Mouse (Mus musculus) limb, embryonic 11.5 days (tissue): Measurements from ENCODE around the gene Hnrnpl. TPM values are rescaled to one million over a fixed set of nuclear protein-coding genes. Genes with fewer than 3 reads are reported as not detected.

Source experiments
- ATAC-seq: fragments of 200-750 bp; cut with Nextera tagmentation; 2 replicates; pipeline ENCODE4 v1.8.0; 2017; ENCODE audit warnings: low read depth; ENCODE audit not compliant: insufficient number of reproducible peaks, low FRiP score, low TSS enrichment
- DNase-seq: peaks from one replicate; pipeline ENCODE4 v3.0.0-alpha.2; 2015; ENCODE audit warnings: low spot score
- H3K27ac ChIP-seq: fragments of 300-500 bp; sonication (generic); replicated peaks from 2 replicates; pipeline ENCODE4 v1.5.1; 2014; ENCODE audit warnings: low read depth, mild to moderate bottlenecking, low read length
- H3K27me3 ChIP-seq: fragments of 300-500 bp; sonication (generic); 2 replicates; pipeline ENCODE4 v1.6.1; 2014; ENCODE audit warnings: mild to moderate bottlenecking, low read length, mixed read lengths; ENCODE audit not compliant: control insufficient read depth, insufficient read depth
- H3K36me3 ChIP-seq: fragments of 300-500 bp; sonication (generic); 2 replicates; pipeline ENCODE4 v1.6.1; 2014; ENCODE audit warnings: mild to moderate bottlenecking, low read length, moderate library complexity, mixed read lengths; ENCODE audit not compliant: control insufficient read depth, insufficient read depth
- H3K4me1 ChIP-seq: fragments of 300-500 bp; sonication (generic); 2 replicates; pipeline ENCODE4 v1.6.1; 2014; ENCODE audit warnings: low read length, mixed read lengths; ENCODE audit not compliant: control insufficient read depth, insufficient read depth
- H3K4me2 ChIP-seq: fragments of 300-500 bp; sonication (generic); 2 replicates; pipeline ENCODE4 v1.6.1; 2014; ENCODE audit warnings: low read depth, mild to moderate bottlenecking, moderate library complexity; ENCODE audit not compliant: severe bottlenecking
- H3K4me3 ChIP-seq: fragments of 300-500 bp; sonication (generic); 2 replicates; pipeline ENCODE4 v1.5.1; 2014; ENCODE audit warnings: low read depth, low read length
- H3K9ac ChIP-seq: fragments of 300-500 bp; sonication (generic); 2 replicates; pipeline ENCODE4 v1.6.1; 2014; ENCODE audit warnings: mild to moderate bottlenecking, low read length
- H3K9me3 ChIP-seq: fragments of 300-500 bp; sonication (generic); 2 replicates; pipeline ENCODE4 v1.6.1; 2016; ENCODE audit warnings: low read length; ENCODE audit not compliant: control insufficient read depth
- WGBS: fragments of 180-500 bp; shearing (Covaris S2); extraction: QIAGEN DNeasy Blood & Tissue Kit; methylation state at CpG from one replicate; pipeline ENCODE4 v1.1.7; 2014; 5-methylcytosine and 5-hydroxymethylcytosine counted together
- polyA plus RNA-seq: library from polyadenylated mRNA; unstranded; fragments of >200 nt; fragmentation: Nextera tagmentation; extraction: Ambion mirVana; gene quantifications from 2 replicates; pipeline ENCODE4 v1.2.1, GENCODE M21; 2014

The Hnrnpl gene
- polyA plus RNA-seq, 1 experiment from 2014 or later, result 362 TPM

DNA sequence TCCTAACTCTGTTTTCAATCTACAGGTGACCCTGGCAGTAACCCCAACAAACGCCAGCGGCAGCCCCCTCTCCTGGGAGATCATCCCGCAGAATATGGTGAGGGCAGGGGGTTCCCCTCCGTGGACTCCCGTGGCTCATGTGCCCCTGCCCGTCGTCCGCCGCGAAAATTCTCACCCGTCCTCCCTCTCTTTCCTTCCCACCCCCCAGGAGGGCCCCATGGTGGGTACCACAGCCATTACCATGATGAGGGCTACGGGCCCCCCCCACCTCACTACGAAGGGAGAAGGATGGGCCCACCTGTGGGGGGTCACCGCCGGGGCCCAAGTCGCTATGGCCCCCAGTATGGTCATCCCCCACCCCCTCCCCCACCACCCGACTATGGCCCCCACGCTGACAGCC, 10.1 kb downstream of the Hnrnpl start:
- WGBS, result 85% methylated on average over 18 of the region's 18 CpGs
- Histone ChIP-seq H3K27me3 (no peaks in the 10 kb centered on the region), H3K4me1 (peaks cover 3% of the 10 kb centered on the region; the same call in 1 of the 2 replicates), H3K9me3 (no peaks in the 10 kb centered on the region), H3K4me2 (no peak overlapping the region), H3K36me3 (peaks cover 75% of the 10 kb centered on the region), H3K27ac (no peak overlapping the region), H3K9ac (peak overlapping the region; percentile 17; the same call in 1 of the 2 replicates), H3K4me3 (no peak overlapping the region)
- ATAC-seq (no peak), DNase-seq (no peak)

DNA sequence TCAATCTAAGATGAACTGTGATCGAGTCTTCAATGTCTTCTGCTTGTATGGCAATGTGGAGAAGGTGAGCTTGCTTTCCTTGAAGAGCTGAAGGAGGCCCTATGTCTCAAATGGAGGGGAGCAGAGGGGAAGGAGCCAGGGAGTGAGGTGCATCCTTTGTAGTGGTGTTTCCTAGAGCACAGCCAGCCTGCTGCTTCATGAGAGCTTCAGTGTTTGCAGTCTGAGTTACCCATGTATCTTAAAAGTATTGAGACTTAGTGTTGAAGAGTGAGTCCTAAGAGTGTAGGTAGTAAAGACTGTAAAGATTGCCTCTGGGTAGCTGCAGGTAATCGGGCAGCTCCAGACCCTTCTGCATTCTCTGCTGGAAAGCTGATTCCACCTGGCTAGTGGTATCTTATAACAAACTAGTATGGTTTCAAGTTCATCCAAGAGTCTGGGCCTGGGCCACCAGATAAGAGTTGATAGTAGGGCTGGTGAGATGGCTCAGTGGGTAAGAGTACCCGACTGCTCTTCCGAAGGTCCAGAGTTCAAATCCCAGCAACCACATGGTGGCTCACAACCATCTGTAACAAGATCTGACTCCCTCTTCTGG, 10.6 kb downstream of the Hnrnpl start:
- no peak overlapping the region for H3K4me3 ChIP-seq
- no peak overlapping the region for H3K27ac ChIP-seq
- no peak overlapping the region for H3K4me2 ChIP-seq
- WGBS, result 95% methylated on average over 4 of the region's 4 CpGs
- peaks cover 3% of the 10 kb centered on the region; the same call in 1 of the 2 replicates for H3K4me1 ChIP-seq
- no peaks in the 10 kb centered on the region for H3K27me3 ChIP-seq
- no peak for DNase-seq
- ATAC-seq, result no peak
- no peaks in the 10 kb centered on the region for H3K9me3 ChIP-seq
- H3K9ac ChIP-seq, result no peak overlapping the region
- peaks cover 70% of the 10 kb centered on the region for H3K36me3 ChIP-seq

DNA sequence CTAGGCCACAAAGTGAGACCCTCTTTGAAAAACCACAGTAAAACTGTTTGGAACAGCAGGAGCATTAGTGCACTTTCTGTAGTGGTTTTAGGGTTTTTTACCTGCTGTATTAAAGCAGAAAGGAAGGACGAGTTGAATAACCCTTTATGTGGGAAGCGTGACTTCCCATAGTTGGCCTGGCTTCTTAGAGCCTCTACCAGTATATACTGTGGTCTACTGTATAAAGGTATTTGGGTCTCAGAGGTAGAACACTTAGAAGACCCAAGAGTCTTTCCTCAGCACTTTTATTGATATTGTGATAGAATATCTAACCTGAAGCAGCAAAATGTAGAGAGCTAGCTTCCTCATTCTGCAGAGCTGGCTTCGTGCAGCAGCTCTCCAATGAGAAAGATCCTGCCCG, 11.2 kb downstream of the Hnrnpl start:
- Histone ChIP-seq H3K36me3 (peaks cover 67% of the 10 kb centered on the region), H3K4me1 (peaks cover 3% of the 10 kb centered on the region; the same call in 1 of the 2 replicates), H3K9me3 (no peaks in the 10 kb centered on the region), H3K9ac (no peak overlapping the region), H3K4me3 (no peak overlapping the region), H3K27ac (no peak overlapping the region), H3K27me3 (no peaks in the 10 kb centered on the region), H3K4me2 (no peak overlapping the region)
- DNase-seq (no peak), ATAC-seq (no peak)
- 89% methylated on average over 4 of the region's 4 CpGs for WGBS

DNA sequence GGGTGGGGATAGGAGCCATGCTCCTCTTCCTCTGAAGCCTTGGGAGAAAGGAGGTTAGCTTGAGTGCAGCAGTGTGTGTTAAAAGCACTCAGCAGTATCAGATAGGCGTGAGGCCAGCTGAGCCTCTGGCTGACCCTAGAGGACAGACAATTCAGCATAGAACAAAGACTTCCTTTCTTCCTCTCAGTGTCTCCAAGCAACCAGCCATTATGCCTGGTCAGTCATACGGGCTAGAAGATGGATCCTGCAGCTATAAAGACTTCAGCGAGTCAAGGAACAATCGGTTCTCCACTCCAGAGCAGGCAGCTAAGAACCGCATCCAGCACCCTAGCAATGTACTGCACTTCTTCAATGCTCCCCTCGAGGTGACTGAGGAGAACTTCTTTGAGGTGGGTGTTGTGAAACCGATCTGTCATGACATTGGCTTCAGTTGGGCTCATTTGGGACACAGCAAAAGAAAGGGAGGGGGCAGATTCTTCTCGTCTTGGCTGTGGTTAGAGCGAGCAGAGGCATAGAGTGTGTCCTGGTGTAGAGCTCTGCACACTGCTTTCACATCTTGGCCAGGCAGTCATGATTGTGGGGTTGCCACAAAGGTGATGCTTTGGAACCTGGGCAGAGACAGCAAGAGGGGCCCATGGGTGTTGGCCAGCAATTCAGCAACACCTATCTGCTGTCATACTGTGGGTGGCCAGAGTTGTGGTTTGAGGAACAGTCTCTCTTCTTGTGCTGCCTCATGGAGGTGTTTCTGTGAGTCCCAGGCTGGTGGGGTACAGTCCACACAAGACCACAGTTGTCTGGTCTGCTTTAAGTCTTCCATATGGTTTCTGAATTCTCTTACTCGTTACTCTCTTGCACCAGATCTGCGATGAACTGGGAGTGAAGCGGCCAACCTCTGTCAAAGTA, 12.3 kb downstream of the Hnrnpl start:
- H3K9ac ChIP-seq, result no peak overlapping the region
- peaks cover 58% of the 10 kb centered on the region for H3K36me3 ChIP-seq
- no peak overlapping the region for H3K27ac ChIP-seq
- H3K27me3 ChIP-seq, result no peaks in the 10 kb centered on the region
- no peak for DNase-seq
- no peak overlapping the region for H3K4me2 ChIP-seq
- H3K4me3 ChIP-seq, result no peak overlapping the region
- H3K4me1 ChIP-seq, result peaks cover 5% of the 10 kb centered on the region; the same call in 1 of the 2 replicates
- no peaks in the 10 kb centered on the region for H3K9me3 ChIP-seq
- ATAC-seq, result no peak
- WGBS, result 85% methylated on average over 12 of the region's 12 CpGs

DNA sequence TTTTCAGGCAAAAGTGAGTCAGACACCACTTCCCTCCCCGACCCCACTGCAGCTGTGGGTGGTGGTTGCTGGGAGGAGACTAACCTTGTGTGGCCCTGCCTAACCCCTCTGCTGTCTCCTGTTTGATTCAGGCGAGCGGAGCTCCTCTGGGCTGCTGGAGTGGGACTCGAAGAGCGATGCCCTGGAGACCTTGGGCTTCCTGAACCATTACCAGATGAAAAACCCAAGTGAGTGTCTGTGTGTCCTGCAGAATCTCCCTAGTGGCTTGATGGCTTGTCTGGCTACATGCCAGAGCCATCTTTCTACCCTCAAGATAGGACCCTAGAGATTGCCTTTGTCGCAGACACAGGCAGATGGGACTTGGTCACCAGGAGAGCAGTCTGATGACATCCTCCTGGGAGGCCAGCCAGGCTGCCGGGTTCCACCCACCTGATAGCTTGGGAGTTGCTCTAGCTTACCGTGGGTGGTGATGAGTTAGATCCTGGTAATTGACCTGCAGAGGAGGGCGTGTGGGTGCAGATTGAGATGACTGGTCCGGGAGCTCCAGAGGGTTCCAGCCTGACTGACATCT, 13.0 kb downstream of the Hnrnpl start:
- H3K9ac ChIP-seq, result no peak overlapping the region
- no peaks in the 10 kb centered on the region for H3K27me3 ChIP-seq
- peaks cover 6% of the 10 kb centered on the region for H3K4me1 ChIP-seq
- H3K9me3 ChIP-seq, result no peaks in the 10 kb centered on the region
- no peak overlapping the region for H3K4me2 ChIP-seq
- DNase-seq (no peak), ATAC-seq (no peak)
- H3K4me3 ChIP-seq, result no peak overlapping the region
- no peak overlapping the region for H3K27ac ChIP-seq
- 86% methylated on average over 10 of the region's 10 CpGs for WGBS
- peaks cover 51% of the 10 kb centered on the region for H3K36me3 ChIP-seq

DNA sequence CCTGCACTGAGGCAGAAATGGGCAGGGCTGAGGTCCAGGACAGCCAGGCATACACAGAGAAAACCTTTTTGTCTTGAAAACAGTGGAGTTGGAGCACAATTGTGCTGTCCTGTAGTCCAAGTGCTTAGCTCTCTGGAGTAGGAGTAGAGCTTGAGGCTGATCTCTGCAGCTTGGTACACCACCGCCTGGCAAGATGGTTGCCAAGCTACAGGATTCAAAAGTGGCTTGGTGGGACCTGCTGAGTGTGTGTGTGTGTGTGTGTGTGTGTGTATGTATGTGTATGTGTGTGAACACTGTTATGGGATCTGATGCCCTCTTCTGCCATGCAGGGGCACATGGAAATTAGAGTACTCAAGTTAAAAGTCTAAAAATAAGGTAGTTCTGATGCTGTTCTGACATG, 14.2 kb downstream of the Hnrnpl start:
- no peak overlapping the region for H3K4me2 ChIP-seq
- H3K4me1 ChIP-seq, result peaks cover 6% of the 10 kb centered on the region
- no peak for DNase-seq
- H3K27me3 ChIP-seq, result no peaks in the 10 kb centered on the region
- no peak overlapping the region for H3K4me3 ChIP-seq
- no peaks in the 10 kb centered on the region for H3K9me3 ChIP-seq
- H3K27ac ChIP-seq, result no peak overlapping the region
- no peak for ATAC-seq
- H3K9ac ChIP-seq, result no peak overlapping the region
- peaks cover 40% of the 10 kb centered on the region for H3K36me3 ChIP-seq
- WGBS, result 88% methylated on average over 1 of the region's 1 CpGs

DNA sequence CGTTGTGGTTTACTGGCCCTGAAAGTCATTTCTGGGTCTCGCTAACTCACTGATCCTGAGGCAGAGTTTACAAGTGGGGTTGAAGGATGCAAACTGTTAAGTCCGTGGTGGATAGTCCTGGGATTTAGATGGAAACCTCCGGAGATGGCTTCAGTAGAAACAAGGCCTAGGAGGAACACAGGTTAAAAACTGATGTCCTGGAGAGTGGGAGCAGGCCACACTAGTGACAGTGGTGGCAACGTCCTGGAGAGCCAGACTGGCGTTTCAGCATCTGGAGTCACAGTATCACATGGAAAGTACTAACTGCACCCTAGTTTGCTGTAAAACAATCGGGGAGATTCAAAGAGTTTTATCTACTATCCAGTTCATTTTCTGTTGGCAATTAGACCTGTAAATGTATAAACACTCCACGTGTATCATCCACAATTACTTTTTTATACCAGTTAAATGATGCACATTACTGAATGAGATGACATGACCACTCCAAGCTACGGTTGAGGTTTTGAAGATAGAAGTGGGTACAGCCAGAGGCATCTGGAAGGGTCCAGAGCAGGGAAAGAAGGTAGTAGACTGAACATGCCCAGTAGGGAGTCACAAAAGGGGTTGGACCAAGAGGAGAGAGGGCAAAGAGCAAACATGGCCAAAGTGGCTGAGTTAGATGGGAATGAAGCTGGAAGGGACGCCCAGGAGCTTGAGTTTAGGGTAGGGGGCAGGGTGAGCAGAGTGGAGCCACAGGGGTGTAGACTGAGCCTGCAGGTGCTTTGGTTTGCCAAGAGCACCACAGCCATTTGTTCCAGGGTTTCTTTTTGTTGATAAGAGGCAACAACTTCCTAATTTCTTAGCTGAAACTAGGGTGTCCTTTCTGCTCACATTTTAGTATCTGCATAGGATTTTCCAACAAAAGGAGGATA, 14.9 kb downstream of the Hnrnpl start:
- Histone ChIP-seq H3K9ac (no peak overlapping the region), H3K36me3 (peaks cover 34% of the 10 kb centered on the region), H3K27ac (no peak overlapping the region), H3K27me3 (no peaks in the 10 kb centered on the region), H3K4me1 (peaks cover 6% of the 10 kb centered on the region), H3K4me3 (no peak overlapping the region), H3K4me2 (no peak overlapping the region), H3K9me3 (no peaks in the 10 kb centered on the region)
- ATAC-seq (no peak), DNase-seq (no peak)
- 56% methylated on average over 10 of the region's 10 CpGs for WGBS

DNA sequence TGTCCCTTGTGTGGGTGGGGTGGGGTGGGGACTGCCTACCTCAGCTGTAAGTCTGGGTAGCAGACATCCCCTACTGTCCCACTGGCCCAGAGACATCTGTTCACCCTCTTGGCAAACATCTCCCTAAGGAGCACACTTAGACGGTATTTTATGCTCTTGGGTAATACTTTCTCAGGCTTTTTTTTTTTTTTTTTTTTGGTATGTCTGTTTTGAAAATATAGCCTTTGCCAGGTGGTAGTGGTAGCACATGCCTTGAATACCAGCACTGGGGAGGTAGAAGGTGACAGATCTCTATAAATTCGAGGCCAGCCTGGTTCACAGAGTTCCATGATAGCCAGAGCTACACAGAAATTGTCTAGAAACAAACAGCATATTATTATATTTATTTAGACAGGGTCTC, 15.6 kb downstream of the Hnrnpl start:
- DNase-seq (no peak), ATAC-seq (no peak)
- WGBS, result 52% methylated on average over 2 of the region's 2 CpGs
- no peaks in the 10 kb centered on the region for H3K27me3 ChIP-seq
- H3K4me3 ChIP-seq, result no peak overlapping the region
- no peaks in the 10 kb centered on the region for H3K9me3 ChIP-seq
- H3K9ac ChIP-seq, result no peak overlapping the region
- peaks cover 6% of the 10 kb centered on the region for H3K4me1 ChIP-seq
- H3K4me2 ChIP-seq, result no peak overlapping the region
- H3K27ac ChIP-seq, result no peak overlapping the region
- H3K36me3 ChIP-seq, result peaks cover 28% of the 10 kb centered on the region
